ENCODE assay signal across 8 mouse cellular contexts in genomic region chr19:5567534-5568469, GRCm38 (mm10). TPM values are rescaled to one million over a fixed set of nuclear protein-coding genes. Genes with fewer than 3 reads are reported as not detected.
A peak's percentile ranks its signal among the peaks of the same experiment; 100 is the strongest.
DNase-seq lines count a peak whose midpoint lies in the region; ATAC-seq and TF ChIP-seq lines count a peak whose summit lies in the region.

Ap5b1 (plus strand) TSS chr19:5568025.

- no peaks in the 10 kb centered on the region for H3K9me3 ChIP-seq in forebrain, embryonic 10.5 days
- H3K9me3 ChIP-seq in heart, embryonic 15.5 days (replicated peaks), result no peaks in the 10 kb centered on the region
- no peaks in the 10 kb centered on the region for H3K9me3 ChIP-seq in liver, embryonic 14.5 days (ENCODE audit: control insufficient read depth, low read length)
- H3K9me3 ChIP-seq in neural tube, embryonic 11.5 days (ENCODE audit: control insufficient read depth, low read length), result no peaks in the 10 kb centered on the region
- H3K9me3 ChIP-seq in stomach, postnatal 0 days (ENCODE audit: control insufficient read depth, low read length), result no peaks in the 10 kb centered on the region

- under 1% methylated on average over 86 of the region's 102 CpGs for WGBS in forebrain, embryonic 10.5 days
- 1% methylated on average over 89 of the region's 102 CpGs for whole genome bisulfite sequencing in heart, embryonic 15.5 days
- under 1% methylated on average over 85 of the region's 102 CpGs for WGBS in liver, embryonic 14.5 days (ENCODE audit: insufficient replicate concordance)
- WGBS in neural tube, embryonic 11.5 days, result under 1% methylated on average over 85 of the region's 102 CpGs
- under 1% methylated on average over 84 of the region's 102 CpGs for WGBS in stomach, postnatal 0 days

- peak within 1 kb of the TSS; percentile 82 for H3K4me3 ChIP-seq in forebrain, embryonic 10.5 days
- peak within 1 kb of the TSS; percentile 74 for H3K4me3 ChIP-seq in heart, embryonic 15.5 days
- peak within 1 kb of the TSS; percentile 67 to 83 for H3K4me3 ChIP-seq in liver, embryonic 14.5 days (ENCODE audit: insufficient read depth in 1 of 2, low read depth in 2 of 2, low read length in 2 of 2)
- H3K4me3 ChIP-seq in neural tube, embryonic 11.5 days (ENCODE audit: low read depth, low read length), result peak within 1 kb of the TSS; percentile 68
- peak within 1 kb of the TSS; percentile 71 for H3K4me3 ChIP-seq in stomach, postnatal 0 days (ENCODE audit: low read depth, low read length)

- H3K27ac ChIP-seq in forebrain, embryonic 10.5 days, result peak within 1 kb of the TSS; percentile 89
- H3K27ac ChIP-seq in heart, embryonic 15.5 days, result peak within 1 kb of the TSS; percentile 92
- H3K27ac ChIP-seq in liver, embryonic 14.5 days, result peak within 1 kb of the TSS; percentile 79
- peak within 1 kb of the TSS; percentile 83 for H3K27ac ChIP-seq in neural tube, embryonic 11.5 days (ENCODE audit: low read depth, low read length)
- H3K27ac ChIP-seq in stomach, postnatal 0 days (replicated peaks), result peak within 1 kb of the TSS; percentile 92

- peaks cover 59% of the 10 kb centered on the region for H3K27me3 ChIP-seq in forebrain, embryonic 10.5 days (ENCODE audit: poor library complexity, severe bottlenecking)
- H3K27me3 ChIP-seq in heart, embryonic 15.5 days, result peaks cover 44% of the 10 kb centered on the region
- peaks cover 2% of the 10 kb centered on the region for H3K27me3 ChIP-seq in liver, embryonic 14.5 days (ENCODE audit: control insufficient read depth, insufficient read depth, low read length)
- H3K27me3 ChIP-seq in neural tube, embryonic 11.5 days (ENCODE audit: control insufficient read depth, insufficient read depth, low read length), result peaks cover 19% of the 10 kb centered on the region
- no peaks in the 10 kb centered on the region for H3K27me3 ChIP-seq in stomach, postnatal 0 days (ENCODE audit: control insufficient read depth, insufficient read depth, low read length)

- peaks cover 32% of the 10 kb centered on the region for H3K4me1 ChIP-seq in forebrain, embryonic 10.5 days
- peaks cover 23% of the 10 kb centered on the region for H3K4me1 ChIP-seq in heart, embryonic 15.5 days (replicated peaks)
- peaks cover 3 to 8% of the 10 kb centered on the region in 2 experiments for H3K4me1 ChIP-seq in liver, embryonic 14.5 days (replicated peaks; ENCODE audit: control insufficient read depth in 2 of 2, insufficient read depth in 2 of 2, low read length in 1 of 2)
- peaks cover 8% of the 10 kb centered on the region; the same call in 1 of the 2 replicates for H3K4me1 ChIP-seq in neural tube, embryonic 11.5 days (ENCODE audit: control insufficient read depth, insufficient read depth, low read length)
- peaks cover 8% of the 10 kb centered on the region; the same call in 1 of the 2 replicates for H3K4me1 ChIP-seq in stomach, postnatal 0 days (replicated peaks; ENCODE audit: control insufficient read depth, insufficient read depth)

- peak within 1 kb of the TSS; percentile 84 for H3K9ac ChIP-seq in heart, embryonic 15.5 days
- H3K9ac ChIP-seq in liver, embryonic 14.5 days (replicated peaks), result peak within 1 kb of the TSS; percentile 85
- peak within 1 kb of the TSS; percentile 77 for H3K9ac ChIP-seq in neural tube, embryonic 11.5 days (ENCODE audit: low read length)
- peak within 1 kb of the TSS; percentile 71 for H3K9ac ChIP-seq in stomach, postnatal 0 days (ENCODE audit: low read length)

- H3K36me3 ChIP-seq in forebrain, embryonic 10.5 days (replicated peaks), result 0 out of 2 replicates have a peak, but pooled peaks cover 4% of the 10 kb centered on the region
- H3K36me3 ChIP-seq in heart, embryonic 15.5 days, result peaks cover 7% of the 10 kb centered on the region; the same call in 1 of the 2 replicates
- H3K36me3 ChIP-seq in liver, embryonic 14.5 days (replicated peaks; ENCODE audit: control insufficient read depth, insufficient read depth, low read depth), result no peaks in the 10 kb centered on the region
- 0 out of 2 replicates have a peak, but pooled peaks cover 2% of the 10 kb centered on the region for H3K36me3 ChIP-seq in neural tube, embryonic 11.5 days (ENCODE audit: control insufficient read depth, insufficient read depth, low read length)
- H3K36me3 ChIP-seq in stomach, postnatal 0 days (ENCODE audit: control insufficient read depth, insufficient read depth, low read length), result peaks cover 15% of the 10 kb centered on the region

- peak; percentile 98 for TF ChIP-seq CTCF in liver, embryonic 14.5 days (IDR thresholded peaks at IDR 0.05; ENCODE audit: low read depth)
- TF ChIP-seq CTCF in stomach, postnatal 0 days (IDR thresholded peaks at IDR 0.05; ENCODE audit: low read depth), result peak; percentile 98

- DNase-seq in c-Kit-negative CD71-positive TER-119-positive erythroid progenitor cells, embryonic 14.5 days (ENCODE audit: low read depth, low spot score), result peak; percentile 78
- DNase-seq in forebrain, embryonic 10.5 days (ENCODE audit: extremely low spot score, low spot score), result peak; percentile 93
- peak; percentile 87 to 93 for DNase-seq in kidney, postnatal 25 days
- DNase-seq in liver, embryonic 14.5 days (ENCODE audit: low read depth in 3 of 3, low spot score in 3 of 3), result peak; percentile 66 to 75 (median 71)
- DNase-seq in neural tube, embryonic 11.5 days (ENCODE audit: low spot score), result peak; percentile 92
- peak; percentile 92 for DNase-seq in stomach, postnatal 0 days (ENCODE audit: low spot score)

- peak; percentile 76 for ATAC-seq in CD4-positive, CD25-positive, alpha-beta regulatory T cell, adult 4 months
- ATAC-seq in heart, embryonic 15.5 days (replicated peaks; ENCODE audit: insufficient number of reproducible peaks, insufficient read depth, low FRiP score, low read depth), result peak; percentile 81
- peak; percentile 87 for ATAC-seq in liver, embryonic 14.5 days (ENCODE audit: insufficient read depth)
- peak; percentile 82 for ATAC-seq in neural tube, embryonic 11.5 days (ENCODE audit: insufficient read depth, low FRiP score, low TSS enrichment)
- ATAC-seq in stomach, postnatal 0 days (ENCODE audit: low FRiP score, low TSS enrichment), result peak; percentile 91

- no peak for TF ChIP-seq EP300 in liver, embryonic 14.5 days (IDR thresholded peaks at IDR 0.05; ENCODE audit: low read depth)
- peak; percentile 21 for TF ChIP-seq EP300 in stomach, postnatal 0 days (optimal IDR thresholded peaks at IDR 0.05)

- peak within 1 kb of the TSS; percentile 91 for H3K4me2 ChIP-seq in heart, embryonic 15.5 days
- peak within 1 kb of the TSS; percentile 93 for H3K4me2 ChIP-seq in liver, embryonic 14.5 days (ENCODE audit: low read depth)
- H3K4me2 ChIP-seq in neural tube, embryonic 11.5 days (ENCODE audit: low read depth), result peak within 1 kb of the TSS; percentile 96
- H3K4me2 ChIP-seq in stomach, postnatal 0 days (replicated peaks; ENCODE audit: low read depth), result peak within 1 kb of the TSS; percentile 97

RNA-seq across cellular contexts. Expression of gene Ap5b1, which starts in this region (rescaled TPM):
- polyA plus RNA-seq in CD4-positive, CD25-positive, alpha-beta regulatory T cell, adult 4 months (2017; shearing (Covaris generic)), result 1 to 10 TPM; 3.8 to 7.4 TPM
- polyA plus RNA-seq in forebrain, embryonic 10.5 days (2016; fragmentation: Nextera tagmentation; extraction: Ambion mirVana), result 2.0 TPM in 2 replicates
- 2.0 and 4.5 TPM in 2 replicates for polyA plus RNA-seq in heart, embryonic 15.5 days (2015; fragmentation: Nextera tagmentation; extraction: Ambion mirVana)
- 1.3 and 1.5 TPM in 2 replicates for polyA plus RNA-seq in liver, embryonic 14.5 days (2012; rRNA removed)
- 1.4 and 1.8 TPM in 2 replicates for polyA plus RNA-seq in liver, embryonic 14.5 days (2014; fragmentation: Nextera tagmentation; extraction: Ambion mirVana)
- polyA plus RNA-seq in neural tube, embryonic 11.5 days (2014; fragmentation: Nextera tagmentation; extraction: Ambion mirVana), result 2.3 and 2.6 TPM in 2 replicates
- polyA plus RNA-seq in stomach, postnatal 0 days (2015; fragmentation: Nextera tagmentation; extraction: Ambion mirVana), result 4.7 and 5.7 TPM in 2 replicates

Comparison
In these comparisons a context has a peak if more than half of its experiments do, and no peak if none do; other contexts are left out.
1. Peak in every context shown above with its lines: DNase-seq, ATAC-seq, H3K4me3 ChIP-seq and H3K27ac ChIP-seq.